Mouse (Mus musculus) myocyte (in vitro differentiated cells): ENCODE measurements around the gene Fndc5. TPM values are rescaled to one million over a fixed set of nuclear protein-coding genes. Genes with fewer than 3 reads are reported as not detected.

Experiments used
- H3K27me3 ChIP-seq: one replicate; pipeline ENCODE4 v1.6.1; 2011; ENCODE audit not compliant: control insufficient read depth, insufficient read depth, insufficient read length
- H3K36me3 ChIP-seq: one replicate; pipeline ENCODE4 v1.6.1; 2011; ENCODE audit not compliant: control insufficient read depth, insufficient read depth
- H3K4me2 ChIP-seq: one replicate; pipeline ENCODE4 v1.6.1; 2011; ENCODE audit warnings: low read depth, control low read depth
- H3K4me3 ChIP-seq: one replicate; pipeline ENCODE4 v1.5.1; 2011; ENCODE audit warnings: mild to moderate bottlenecking, control low read depth, moderate library complexity
- H3K79me2 ChIP-seq: one replicate; pipeline ENCODE4 v1.6.1; 2011; ENCODE audit not compliant: control insufficient read depth, insufficient read depth
- H3ac ChIP-seq: one replicate; pipeline ENCODE4 v1.6.1; 2011; ENCODE audit not compliant: control insufficient read depth, insufficient read length
- CEBPB ChIP-seq: IDR thresholded peaks from 2 replicates; pipeline ENCODE4 v1.6.1; 2011; ENCODE audit warnings: mild to moderate bottlenecking, moderate library complexity; ENCODE audit not compliant: poor library complexity, insufficient read depth, severe bottlenecking
- E2F4 ChIP-seq: IDR thresholded peaks from one replicate; pipeline ENCODE4 v1.6.1; 2011; ENCODE audit warnings: mild to moderate bottlenecking, control low read depth, moderate library complexity; ENCODE audit not compliant: insufficient read depth
- MAX ChIP-seq: IDR thresholded peaks from one replicate; pipeline ENCODE4 v1.6.1; 2011; ENCODE audit warnings: low read depth, mild to moderate bottlenecking, control low read depth
- MYOD1 ChIP-seq, 3 experiments: IDR thresholded peaks; one replicate each; pipeline ENCODE4 v1.6.1; 2011; ENCODE audit warnings: control low read depth in 2 of 3, low read depth in 2 of 3, mild to moderate bottlenecking in 2 of 3, moderate library complexity in 1 of 3; ENCODE audit not compliant: insufficient read length in 2 of 3, control insufficient read depth in 1 of 3
- MYOG ChIP-seq, 3 experiments: IDR thresholded peaks; one replicate each; pipeline ENCODE4 v1.6.1; 2011; ENCODE audit warnings: control low read depth in 2 of 3, low read depth in 2 of 3, mild to moderate bottlenecking in 2 of 3; ENCODE audit not compliant: insufficient read length in 2 of 3, control insufficient read depth in 1 of 3, insufficient read depth in 1 of 3
- POLR2A ChIP-seq: IDR thresholded peaks from one replicate; pipeline ENCODE4 v1.6.1; 2011; ENCODE audit warnings: low read depth, mild to moderate bottlenecking, control low read depth, moderate library complexity; ENCODE audit not compliant: insufficient read length
- POLR2AphosphoS2 ChIP-seq: IDR thresholded peaks from one replicate; pipeline ENCODE4 v1.6.1; 2011; ENCODE audit warnings: low read depth, control low read depth; ENCODE audit not compliant: insufficient read length
- REST ChIP-seq: IDR thresholded peaks from one replicate; pipeline ENCODE4 v1.6.1; 2011; ENCODE audit warnings: mild to moderate bottlenecking, control low read depth, moderate library complexity; ENCODE audit not compliant: insufficient read depth, insufficient read length
- SRF ChIP-seq: IDR thresholded peaks from one replicate; pipeline ENCODE4 v1.6.1; 2011; ENCODE audit warnings: low read depth; ENCODE audit not compliant: control insufficient read depth, insufficient read length
- TCF12 ChIP-seq: IDR thresholded peaks from one replicate; pipeline ENCODE4 v1.6.1; 2011; ENCODE audit warnings: mild to moderate bottlenecking, control low read depth; ENCODE audit not compliant: poor library complexity, insufficient read depth, severe bottlenecking
- TCF3 ChIP-seq: IDR thresholded peaks from one replicate; pipeline ENCODE4 v1.6.1; 2011; ENCODE audit warnings: low read depth, control low read depth; ENCODE audit not compliant: insufficient read length
- USF1 ChIP-seq: IDR thresholded peaks from one replicate; pipeline ENCODE4 v1.6.1; 2011; ENCODE audit warnings: low read depth, mild to moderate bottlenecking, control low read depth, moderate library complexity
- polyA plus RNA-seq: library from polyadenylated mRNA; unstranded; fragments of >200 nt; fragmentation: generic; extraction: Trizol; gene quantifications from one replicate; pipeline ENCODE4 v1.2.1, GENCODE M21; 2012; ENCODE audit warnings: missing spikeins

Gene Fndc5
- polyA plus RNA-seq = 41.3 TPM

DNA sequence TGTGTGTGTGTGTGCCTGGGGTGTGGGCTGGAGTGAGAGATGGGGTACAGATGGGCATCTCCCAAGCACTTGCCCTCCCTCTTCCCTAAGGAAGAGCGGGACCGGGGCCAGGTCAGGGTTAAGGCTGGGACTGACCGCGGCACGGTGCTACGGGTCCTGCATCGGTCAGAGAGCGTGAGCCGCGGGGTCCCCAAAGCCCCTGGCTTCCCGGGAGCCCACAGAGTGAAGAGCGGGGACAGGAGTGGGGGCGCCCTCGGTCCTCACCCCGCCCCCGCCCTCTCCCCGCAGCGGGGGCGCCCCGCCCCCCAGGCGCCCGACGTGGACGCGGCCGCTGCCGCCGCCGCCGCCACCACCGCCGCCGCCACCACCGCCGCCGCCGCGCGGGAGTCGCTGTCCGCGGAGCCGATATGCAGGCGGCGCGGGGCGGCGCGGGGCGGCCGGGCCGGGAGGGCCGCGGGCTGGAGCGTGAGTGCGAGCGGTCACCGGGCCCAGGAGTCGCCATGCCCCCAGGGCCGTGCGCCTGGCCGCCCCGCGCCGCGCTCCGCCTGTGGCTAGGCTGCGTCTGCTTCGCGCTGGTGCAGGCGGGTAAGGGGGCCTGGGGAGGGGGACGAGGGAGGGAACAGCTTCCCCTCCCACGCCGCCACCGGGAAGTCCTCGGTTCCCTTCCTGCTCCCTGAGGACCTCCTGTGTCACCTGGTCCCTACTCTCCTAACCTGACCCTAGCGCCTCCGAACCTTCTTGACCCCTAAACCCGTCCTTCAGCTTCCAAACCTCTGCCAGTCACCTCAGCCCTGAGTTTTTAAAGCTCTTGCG is at the start of gene Fndc5:
Gene Fndc5 (plus strand): TSS at position 421 of the 813 bp plus-strand sequence.
- Histone ChIP-seq H3ac (peak within 1 kb of the TSS; percentile 42), H3K79me2 (no peaks in the 10 kb centered on the region), H3K27me3 (peaks cover 9% of the 10 kb centered on the region), H3K4me2 (peak within 1 kb of the TSS; percentile 58), H3K4me3 (peak within 1 kb of the TSS; percentile 16), H3K36me3 (no peaks in the 10 kb centered on the region)
- TF ChIP-seq USF1 (no peak), E2F4 (no peak), TCF3 (no peak), POLR2A (no peak)

DNA sequence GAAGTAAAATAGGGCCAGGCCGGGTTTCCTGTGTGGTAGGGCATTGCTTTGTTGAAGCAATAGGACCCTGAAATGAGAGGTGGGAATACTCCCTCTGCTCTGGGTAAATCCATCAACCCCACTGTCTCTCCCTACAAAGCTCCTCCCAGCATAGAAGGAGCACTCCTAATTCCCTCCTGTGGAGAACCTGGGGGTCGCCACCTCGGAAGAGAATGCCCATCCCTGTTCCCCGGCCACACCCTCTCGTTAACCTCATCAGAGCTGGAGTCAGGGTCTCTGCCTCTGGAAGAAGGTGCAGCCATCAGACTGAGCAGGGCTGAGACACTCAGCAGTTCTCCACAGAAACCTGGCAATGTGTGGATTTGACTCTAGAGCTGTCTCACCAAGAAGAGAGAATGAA is 48.9 kb upstream of the Fndc5 start:
- Histone ChIP-seq H3K4me3 (no peak overlapping the region), H3K36me3 (peaks cover 4% of the 10 kb centered on the region), H3ac (no peak overlapping the region), H3K27me3 (no peaks in the 10 kb centered on the region), H3K79me2 (no peaks in the 10 kb centered on the region), H3K4me2 (no peak overlapping the region)
- TF ChIP-seq MAX = no peak
- no peak for TF ChIP-seq MYOG (IDR thresholded peaks at IDR 0.05; ENCODE audit: control insufficient read depth in 1 of 3, insufficient read depth in 1 of 3, insufficient read length in 2 of 3, low read depth in 2 of 3)
- TF ChIP-seq POLR2A = no peak
- no peak for TF ChIP-seq REST
- no peak for TF ChIP-seq POLR2AphosphoS2

DNA sequence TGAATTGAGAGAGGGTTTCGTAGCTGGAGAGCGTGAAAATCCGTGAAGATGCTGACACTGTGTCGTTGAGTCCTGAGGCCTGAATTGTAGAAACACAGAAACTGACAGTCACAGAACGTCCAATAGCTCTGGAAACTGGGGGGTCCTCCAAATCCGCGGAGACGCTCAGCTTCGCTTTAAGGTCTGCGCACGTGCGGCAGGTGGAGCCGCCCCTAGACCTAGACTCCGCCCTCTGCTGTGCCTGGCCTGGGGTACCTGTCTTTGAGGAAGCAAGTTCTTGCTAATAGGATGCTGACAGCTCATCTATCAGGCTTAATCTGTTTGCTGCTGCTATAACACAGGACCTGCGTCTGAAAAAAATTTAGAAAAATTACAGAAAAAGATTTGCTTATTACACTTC is 41.5 kb upstream of the Fndc5 start:
- Histone ChIP-seq H3K4me3 (no peak overlapping the region), H3ac (no peak overlapping the region), H3K36me3 (no peaks in the 10 kb centered on the region), H3K79me2 (no peaks in the 10 kb centered on the region), H3K4me2 (no peak overlapping the region), H3K27me3 (no peaks in the 10 kb centered on the region)
- TF ChIP-seq TCF12 = no peak
- no peak for TF ChIP-seq E2F4
- no peak for TF ChIP-seq USF1
- no peak for TF ChIP-seq POLR2AphosphoS2

DNA sequence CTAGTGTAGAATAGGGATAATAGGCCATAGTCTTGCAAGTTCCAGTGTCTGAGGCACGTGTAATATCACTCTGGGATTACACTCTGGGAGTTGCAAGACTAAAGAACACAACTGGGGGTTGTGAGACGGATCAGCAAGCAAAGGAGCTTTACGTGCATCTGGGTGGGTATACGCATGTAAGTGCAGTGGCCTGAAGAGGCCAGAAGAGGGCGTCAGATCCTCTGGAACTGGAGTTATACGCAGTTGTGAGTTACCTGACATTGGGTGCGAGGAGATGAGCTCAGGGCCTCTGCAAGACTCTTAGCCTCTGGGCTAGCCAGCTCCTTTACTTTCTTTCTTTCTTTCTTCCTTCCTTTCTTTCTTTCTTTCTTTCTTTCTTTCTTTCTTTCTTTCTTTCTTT is 39.8 kb upstream of the Fndc5 start:
- Histone ChIP-seq H3K36me3 (no peaks in the 10 kb centered on the region), H3K4me2 (no peak overlapping the region), H3ac (no peak overlapping the region), H3K4me3 (no peak overlapping the region), H3K27me3 (no peaks in the 10 kb centered on the region), H3K79me2 (no peaks in the 10 kb centered on the region)
- TF ChIP-seq USF1 = no peak
- no peak for TF ChIP-seq MYOG (IDR thresholded peaks at IDR 0.05; ENCODE audit: control insufficient read depth in 1 of 3, insufficient read depth in 1 of 3, insufficient read length in 2 of 3, low read depth in 2 of 3)
- TF ChIP-seq MYOD1 (IDR thresholded peaks at IDR 0.05; ENCODE audit: control insufficient read depth in 1 of 3, insufficient read length in 2 of 3, low read depth in 2 of 3) = no peak
- TF ChIP-seq CEBPB = no peak
- no peak for TF ChIP-seq E2F4

GRCm38 (mm10) chr4:129102133-129102829 is 34.5 kb upstream of the Fndc5 start:
- Histone ChIP-seq H3K36me3 (no peaks in the 10 kb centered on the region), H3K79me2 (no peaks in the 10 kb centered on the region), H3ac (no peak overlapping the region), H3K4me3 (no peak overlapping the region), H3K27me3 (peaks cover 9% of the 10 kb centered on the region), H3K4me2 (no peak overlapping the region)
- no peak for TF ChIP-seq TCF12

DNA sequence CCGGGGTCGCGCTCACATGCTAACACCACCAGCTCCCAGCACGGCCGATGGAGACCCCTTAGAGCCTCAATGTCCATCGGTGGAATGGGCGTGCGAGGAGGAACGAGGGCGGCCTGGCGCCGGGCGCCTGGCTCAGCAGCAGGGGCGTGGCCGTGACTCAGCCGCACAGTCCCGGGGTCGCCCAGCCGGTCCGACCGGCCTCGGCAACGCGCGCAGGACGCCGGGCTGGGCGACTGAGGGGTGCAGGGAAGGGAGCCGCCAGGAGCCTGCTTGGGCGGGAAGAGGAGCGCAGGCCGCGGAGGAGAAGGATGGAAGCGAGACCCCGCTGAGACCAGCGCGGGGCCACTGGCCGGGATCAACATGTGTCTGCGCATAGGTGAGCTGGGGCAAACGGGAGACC is 31.4 kb upstream of the Fndc5 start, which contains the start of gene Tmem54:
Gene Tmem54 (plus strand): TSS at position 193 of the 400 bp plus-strand sequence.
- TF ChIP-seq MYOG (IDR thresholded peaks at IDR 0.05; ENCODE audit: control insufficient read depth in 1 of 3, insufficient read depth in 1 of 3, insufficient read length in 2 of 3, low read depth in 2 of 3) = no peak
- TF ChIP-seq SRF = no peak
- TF ChIP-seq CEBPB = no peak
- TF ChIP-seq POLR2AphosphoS2 = no peak
- no peak for TF ChIP-seq USF1
- no peak for TF ChIP-seq REST
- no peak for TF ChIP-seq E2F4
- no peak for TF ChIP-seq TCF3
- TF ChIP-seq TCF12 = no peak
- no peak for TF ChIP-seq MAX
- no peak for TF ChIP-seq MYOD1 (IDR thresholded peaks at IDR 0.05; ENCODE audit: control insufficient read depth in 1 of 3, insufficient read length in 2 of 3, low read depth in 2 of 3)
- TF ChIP-seq POLR2A = no peak
- no peak within 1 kb of the TSS for H3ac ChIP-seq
- no peak within 1 kb of the TSS for H3K4me2 ChIP-seq
- H3K79me2 ChIP-seq = no peaks in the 10 kb centered on the region
- H3K36me3 ChIP-seq = no peaks in the 10 kb centered on the region
- peaks cover 9% of the 10 kb centered on the region for H3K27me3 ChIP-seq
- H3K4me3 ChIP-seq = no peak within 1 kb of the TSS
